Mouse (Mus musculus): ENCODE measurements around the gene Nckap1. TPM values are rescaled to one million over a fixed set of nuclear protein-coding genes. Genes with fewer than 3 reads are reported as not detected.
A peak's percentile ranks its signal among the peaks of the same experiment; 100 is the strongest.

Nckap1 gene
- polyA plus RNA-seq, 1 experiment from 2014 or later, result 74.4 TPM

DNA sequence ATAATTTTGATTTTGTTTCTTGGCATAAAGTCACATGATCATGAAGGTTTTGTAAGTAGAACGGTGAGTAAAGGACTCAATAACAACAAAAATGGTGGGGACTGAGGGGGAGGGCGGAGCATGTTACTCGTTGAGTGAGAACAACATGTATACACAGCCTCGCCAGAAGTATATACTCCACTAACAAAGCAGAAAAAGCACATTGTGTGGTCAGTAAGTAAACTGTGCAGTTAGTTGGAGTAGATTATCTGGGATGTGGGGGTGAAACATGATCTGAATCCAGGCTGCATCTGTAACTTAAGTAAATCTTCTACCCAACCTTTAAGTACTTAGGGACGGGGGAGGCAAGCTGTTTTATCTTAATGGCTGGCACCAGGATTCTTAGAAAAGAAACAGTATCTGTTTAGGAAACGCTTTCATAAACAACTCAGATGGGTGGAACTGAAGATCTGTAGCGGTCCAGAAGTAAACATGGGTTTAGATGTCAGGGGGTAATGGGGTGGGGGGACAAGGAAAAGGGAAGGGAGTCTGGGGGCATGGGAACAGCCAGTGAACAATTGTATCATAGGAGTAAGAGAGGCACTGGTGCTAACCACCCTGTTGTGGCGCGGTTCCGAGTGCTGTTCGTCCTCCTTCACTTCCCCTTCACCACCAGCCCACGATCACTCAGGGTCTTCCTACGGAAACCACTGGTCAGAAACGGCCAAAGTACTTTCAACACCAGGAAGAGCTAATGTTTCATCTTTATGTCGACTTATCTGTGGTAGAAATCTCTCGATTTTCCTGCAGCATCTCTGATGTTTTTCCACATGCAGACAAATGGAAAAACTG lies 115.0 kb downstream of the Nckap1 start:
- no peaks in the 10 kb centered on the region for H3K27me3 ChIP-seq
- 0 out of 2 replicates have a peak overlapping the region, but pooled peaks have one; percentile 27 for H3K27ac ChIP-seq
- no peaks in the 10 kb centered on the region for H3K9me3 ChIP-seq (replicated peaks)
- peaks cover 12% of the 10 kb centered on the region for H3K4me1 ChIP-seq
- H3K4me3 ChIP-seq (replicated peaks), result no peak overlapping the region
- no peaks in the 10 kb centered on the region for H3K36me3 ChIP-seq
- ATAC-seq (replicated peaks; ENCODE audit: low FRiP score), result peak; percentile 85
- WGBS, result 26% methylated on average over 16 of the region's 16 CpGs
- no peak overlapping the region for H3K9ac ChIP-seq
- H3K4me2 ChIP-seq, result peak overlapping the region; percentile 23; the same call in 1 of the 2 replicates

DNA sequence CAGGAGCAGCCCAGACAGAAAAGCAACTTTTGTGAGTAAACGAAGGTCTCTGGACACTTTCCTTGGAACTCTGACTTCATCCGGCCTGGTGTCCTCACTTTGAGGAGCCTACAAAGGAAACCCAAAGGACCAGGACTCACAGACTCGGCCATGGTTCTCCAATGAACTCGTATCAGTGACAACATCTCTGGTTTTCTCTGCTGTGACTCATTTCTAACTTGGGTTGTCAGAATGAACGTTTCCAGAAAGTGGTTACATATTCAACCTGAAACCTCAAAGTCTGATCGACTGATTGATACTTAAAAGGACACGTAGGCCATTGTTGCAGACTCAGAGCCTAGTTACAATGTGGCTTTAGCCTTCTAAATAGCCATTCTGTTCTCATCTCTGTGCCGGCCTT lies 119.4 kb downstream of the Nckap1 start:
- no peak for ATAC-seq (replicated peaks; ENCODE audit: low FRiP score)
- Histone ChIP-seq H3K4me1 (peaks cover 8% of the 10 kb centered on the region), H3K27ac (no peak overlapping the region), H3K9me3 (replicated peaks) (no peaks in the 10 kb centered on the region), H3K9ac (no peak overlapping the region), H3K4me2 (no peak overlapping the region), H3K36me3 (no peaks in the 10 kb centered on the region), H3K4me3 (replicated peaks) (no peak overlapping the region), H3K27me3 (no peaks in the 10 kb centered on the region)
- 81% methylated on average over 8 of the region's 8 CpGs for WGBS

MicroRNAs encoded within 50 kb of the gene (microRNA counts, 519-probe panel; counts per million panel counts)
- microRNA mmu-miR-684, result 2,734 counts per million, percentile 65 among the panel's probes with 10 or more counts

Small RNA genes within 50 kb of the gene (microRNA-seq; reads per million reads assigned to microRNA genes)
- gene Mir684-1, result not detected

Other genes starting within 250 kb of the Nckap1 start
- 24.6 and 26.1 TPM in 2 replicates for gene Frzb, start 133.8 kb downstream of the Nckap1 start, polyA plus RNA-seq (2015; fragmentation: Nextera tagmentation; extraction: Ambion mirVana)
- gene Dusp19, start 35.7 kb upstream of the Nckap1 start, polyA plus RNA-seq (2015; fragmentation: Nextera tagmentation; extraction: Ambion mirVana), result 14.7 and 18.6 TPM in 2 replicates
- gene Nup35, start 35.9 kb upstream of the Nckap1 start, polyA plus RNA-seq (2015; fragmentation: Nextera tagmentation; extraction: Ambion mirVana), result 50.6 and 52.1 TPM in 2 replicates

Measured in kidney, embryonic 15.5 days (tissue).